Mouse (Mus musculus) MEL (cell line): ENCODE measurements around the gene Aldoart2. TPM values are rescaled to one million over a fixed set of nuclear protein-coding genes. Genes with fewer than 3 reads are reported as not detected.

ENCODE experiments used
- DNase-seq: peaks from one replicate; pipeline ENCODE4 v3.0.0; 2011; ENCODE audit warnings: low read depth, low spot score
- H3K27ac ChIP-seq: 2 replicates; pipeline ENCODE4 v1.5.1; 2012; ENCODE audit warnings: low read depth, mild to moderate bottlenecking, control low read depth, low read length, moderate library complexity; ENCODE audit not compliant: control insufficient read depth
- H3K27me3 ChIP-seq, 2 experiments: fragments of 150-350 bp in 1 of 2; sonication (generic) in 1 of 2; 2 replicates each; pipeline ENCODE4 v1.6.1; 2012; ENCODE audit warnings: low read length in 2 of 2, mild to moderate bottlenecking in 2 of 2, improper control_type of control experiment in 1 of 2, moderate library complexity in 1 of 2; ENCODE audit not compliant: insufficient read depth in 2 of 2, control insufficient read depth in 1 of 2
- H3K36me3 ChIP-seq, 2 experiments: 2 replicates each; pipeline ENCODE4 v1.6.1; 2012 to 2014; ENCODE audit warnings: low read length in 2 of 2, improper control_type of control experiment in 1 of 2, inconsistent platforms in 1 of 2, mild to moderate bottlenecking in 1 of 2; ENCODE audit not compliant: insufficient read depth in 2 of 2, control insufficient read depth in 1 of 2
- H3K4me1 ChIP-seq, 2 experiments: fragments of 150-350 bp in 1 of 2; sonication (generic) in 1 of 2; 2 replicates each; pipeline ENCODE4 v1.6.1; 2012; ENCODE audit warnings: low read length in 2 of 2, improper control_type of control experiment in 1 of 2, mild to moderate bottlenecking in 1 of 2; ENCODE audit not compliant: insufficient read depth in 2 of 2, control insufficient read depth in 1 of 2
- H3K4me3 ChIP-seq, 2 experiments: fragments of 150-350 bp in 1 of 2; sonication (generic) in 1 of 2; 2 replicates each; pipeline ENCODE4 v1.5.1; 2012; ENCODE audit warnings: low read depth in 2 of 2, low read length in 2 of 2, mild to moderate bottlenecking in 2 of 2, moderate library complexity in 2 of 2, control low read depth in 1 of 2, improper control_type of control experiment in 1 of 2; ENCODE audit not compliant: control insufficient read depth in 1 of 2, insufficient read depth in 1 of 2
- H3K79me2 ChIP-seq: 2 replicates; pipeline ENCODE4 v1.6.1; 2012; ENCODE audit warnings: mild to moderate bottlenecking, low read length, moderate library complexity; ENCODE audit not compliant: control insufficient read depth, poor library complexity, insufficient read depth
- H3K9ac ChIP-seq: 2 replicates; pipeline ENCODE4 v1.6.1; 2012; ENCODE audit warnings: low read depth, mild to moderate bottlenecking, control low read depth, low read length, moderate library complexity; ENCODE audit not compliant: control insufficient read depth, poor library complexity, severe bottlenecking
- H3K9me3 ChIP-seq: fragments of 150-350 bp; sonication (generic); replicated peaks from 2 replicates; pipeline ENCODE4 v1.6.1; 2012; ENCODE audit warnings: mild to moderate bottlenecking, low read length, improper control_type of control experiment, moderate library complexity; ENCODE audit not compliant: insufficient read depth
- BHLHE40 ChIP-seq: IDR thresholded peaks from 2 replicates; pipeline ENCODE4 v1.6.1; 2012; ENCODE audit warnings: low read depth, mild to moderate bottlenecking, inconsistent platforms, low read length, improper control_type of control experiment, borderline replicate concordance
- CHD2 ChIP-seq: IDR thresholded peaks from 2 replicates; pipeline ENCODE4 v1.6.1; 2011; ENCODE audit warnings: low read length, improper control_type of control experiment
- CTCF ChIP-seq, 3 experiments: IDR thresholded peaks in 2 of 3; conservative IDR thresholded peaks in 1 of 3; 2 replicates each; pipeline ENCODE4 v1.5.1; 2011 to 2012; ENCODE audit warnings: low read length in 3 of 3, low read depth in 2 of 3, mild to moderate bottlenecking in 2 of 3, improper control_type of control experiment in 1 of 3, inconsistent platforms in 1 of 3, mixed read lengths in 1 of 3, moderate library complexity in 1 of 3; ENCODE audit not compliant: control insufficient read depth in 1 of 3, insufficient read depth in 1 of 3, poor library complexity in 1 of 3, severe bottlenecking in 1 of 3
- E2F4 ChIP-seq: IDR thresholded peaks from 2 replicates; pipeline ENCODE4 v1.6.1; 2011; ENCODE audit warnings: low read depth, low read length, improper control_type of control experiment, borderline replicate concordance
- ELF1 ChIP-seq: IDR thresholded peaks from 2 replicates; pipeline ENCODE4 v1.6.1; 2014; ENCODE audit warnings: low read depth, mild to moderate bottlenecking, inconsistent platforms, low read length, improper control_type of control experiment, moderate library complexity
- HCFC1 ChIP-seq: IDR thresholded peaks from 2 replicates; pipeline ENCODE4 v1.6.1; 2012; ENCODE audit warnings: low read depth, mild to moderate bottlenecking, inconsistent platforms, low read length, improper control_type of control experiment, moderate library complexity
- KAT2A ChIP-seq: conservative IDR thresholded peaks from 2 replicates; pipeline ENCODE4 v1.6.1; 2012; ENCODE audit warnings: low read depth, low read length, improper control_type of control experiment, inconsistent platforms
- MAFK ChIP-seq: IDR thresholded peaks from 2 replicates; pipeline ENCODE4 v1.6.1; 2011; ENCODE audit warnings: low read depth, mild to moderate bottlenecking, low read length, improper control_type of control experiment, borderline replicate concordance
- MAX ChIP-seq: IDR thresholded peaks from 2 replicates; pipeline ENCODE4 v1.6.1; 2011; ENCODE audit warnings: low read length, improper control_type of control experiment
- MEF2A ChIP-seq: IDR thresholded peaks from 2 replicates; pipeline ENCODE4 v1.6.1; 2014; ENCODE audit warnings: low read depth, mild to moderate bottlenecking, inconsistent platforms, low read length, improper control_type of control experiment; ENCODE audit not compliant: poor library complexity, insufficient replicate concordance, severe bottlenecking; ENCODE audit errors: extremely low read depth
- MXI1 ChIP-seq: IDR thresholded peaks from 2 replicates; pipeline ENCODE4 v1.6.1; 2011; ENCODE audit warnings: mild to moderate bottlenecking, low read depth, low read length, improper control_type of control experiment
- NRF1 ChIP-seq: IDR thresholded peaks from 2 replicates; pipeline ENCODE4 v1.6.1; 2014; ENCODE audit warnings: low read depth, mild to moderate bottlenecking, inconsistent platforms, low read length, improper control_type of control experiment, moderate library complexity; ENCODE audit not compliant: poor library complexity, insufficient read depth, severe bottlenecking
- POLR2AphosphoS5 ChIP-seq: IDR thresholded peaks from 2 replicates; pipeline ENCODE4 v1.6.1; 2012; ENCODE audit warnings: low read depth, borderline replicate concordance, mild to moderate bottlenecking, inconsistent platforms, low read length, moderate library complexity, mixed read lengths
- RAD21 ChIP-seq: IDR thresholded peaks from 2 replicates; pipeline ENCODE4 v1.6.1; 2011; ENCODE audit warnings: mild to moderate bottlenecking, low read depth, low read length, improper control_type of control experiment
- TCF12 ChIP-seq: IDR thresholded peaks from 2 replicates; pipeline ENCODE4 v1.6.1; 2014; ENCODE audit warnings: low read depth, mild to moderate bottlenecking, inconsistent platforms, low read length, improper control_type of control experiment, moderate library complexity
- ZC3H11A ChIP-seq: IDR thresholded peaks from 2 replicates; pipeline ENCODE4 v1.6.1; 2012; ENCODE audit warnings: low read depth, mild to moderate bottlenecking, inconsistent platforms, low read length, improper control_type of control experiment
- ZKSCAN1 ChIP-seq: IDR thresholded peaks from 2 replicates; pipeline ENCODE4 v1.6.1; 2012; ENCODE audit warnings: low read depth, mild to moderate bottlenecking, inconsistent platforms, low read length, improper control_type of control experiment, moderate library complexity
- polyA plus RNA-seq, 2 experiments: library from polyadenylated mRNA; stranded (reverse) in 1 of 2; unstranded in 1 of 2; fragments of >175 nt in 1 of 2; fragments of >200 nt in 1 of 2; gene quantifications; 2 replicates each; pipeline versions ENCODE4 v1.2.1 to v1.2.4; 2012; ENCODE audit warnings: low replicate concordance in 2 of 2, low read depth in 1 of 2; ENCODE audit not compliant: insufficient read length in 2 of 2, insufficient read depth in 1 of 2, missing spikeins in 1 of 2
- total RNA-seq: library from RNA; depleted of rRNA; stranded (reverse); fragments of 300-350 nt; gene quantifications from 2 replicates; pipeline ENCODE4 v1.2.3, GENCODE M21; 2012

Gene Aldoart2
- total and polyA plus RNA-seq, 3 experiments: 0.26 TPM; not detected in 2

DNA sequence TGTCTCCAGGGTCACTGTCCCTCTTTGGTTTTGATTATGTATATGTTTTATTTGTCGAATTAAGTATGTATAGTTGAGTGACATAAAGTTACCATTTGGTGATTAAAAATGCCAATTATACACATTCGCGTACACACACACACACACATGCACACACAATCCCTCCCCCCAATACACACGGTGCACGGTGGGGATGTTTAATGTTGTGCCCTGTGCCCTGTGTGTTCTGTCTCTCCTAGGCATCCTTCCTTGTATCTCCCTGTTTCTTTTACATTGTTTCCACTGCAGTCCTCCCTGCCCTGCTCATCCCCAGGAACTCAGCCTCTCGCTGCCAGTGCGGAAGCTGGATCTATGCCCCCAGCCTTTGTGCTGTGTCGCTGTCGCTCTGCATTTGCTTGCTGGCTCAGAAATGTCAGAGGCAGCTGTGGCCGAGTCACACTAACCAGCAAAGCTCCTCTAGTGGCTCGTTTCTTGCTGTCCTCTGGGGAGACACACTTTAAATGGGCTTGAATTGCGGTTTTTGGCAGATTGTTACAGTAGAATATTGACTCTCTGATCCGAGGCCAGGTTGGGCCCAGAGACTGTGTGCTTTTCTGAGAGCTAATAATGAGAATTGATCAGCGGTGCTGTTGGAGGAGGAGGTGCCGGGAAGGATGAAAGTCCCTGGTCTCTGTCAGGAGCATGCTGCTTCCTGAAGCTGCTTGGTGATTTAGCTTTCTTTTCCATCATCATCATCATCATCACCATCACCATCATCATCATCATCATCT is 37.9 kb upstream of the Aldoart2 start:
- TF ChIP-seq RAD21 (no peak), MXI1 (no peak), POLR2AphosphoS5 (no peak), BHLHE40 (no peak), MAFK (no peak), CTCF (IDR thresholded peaks at IDR 0.05 in 2 of 3, conservative IDR thresholded peaks at IDR 0.05 in 1 of 3; ENCODE audit: control insufficient read depth in 1 of 3, insufficient read depth in 1 of 3, low read depth in 2 of 3, low read length in 3 of 3, poor library complexity in 1 of 3, severe bottlenecking in 1 of 3) (no peak), CHD2 (no peak), ZC3H11A (no peak), E2F4 (no peak), HCFC1 (no peak), ELF1 (no peak), ZKSCAN1 (no peak), MAX (no peak), TCF12 (no peak), NRF1 (no peak), KAT2A (no peak)
- H3K9me3 ChIP-seq: no peaks in the 10 kb centered on the region
- H3K36me3 ChIP-seq: no peaks in the 10 kb centered on the region
- DNase-seq: no peak
- H3K79me2 ChIP-seq: no peaks in the 10 kb centered on the region
- no peak overlapping the region for H3K27ac ChIP-seq
- H3K4me3 ChIP-seq: no peak overlapping the region
- H3K4me1 ChIP-seq: 0 out of 4 replicates have a peak, but pooled peaks cover 0 to under 1% of the 10 kb centered on the region in 2 experiments
- H3K9ac ChIP-seq: no peak overlapping the region
- H3K27me3 ChIP-seq: no peaks in the 10 kb centered on the region; a peak in 1 of 4 replicates

DNA sequence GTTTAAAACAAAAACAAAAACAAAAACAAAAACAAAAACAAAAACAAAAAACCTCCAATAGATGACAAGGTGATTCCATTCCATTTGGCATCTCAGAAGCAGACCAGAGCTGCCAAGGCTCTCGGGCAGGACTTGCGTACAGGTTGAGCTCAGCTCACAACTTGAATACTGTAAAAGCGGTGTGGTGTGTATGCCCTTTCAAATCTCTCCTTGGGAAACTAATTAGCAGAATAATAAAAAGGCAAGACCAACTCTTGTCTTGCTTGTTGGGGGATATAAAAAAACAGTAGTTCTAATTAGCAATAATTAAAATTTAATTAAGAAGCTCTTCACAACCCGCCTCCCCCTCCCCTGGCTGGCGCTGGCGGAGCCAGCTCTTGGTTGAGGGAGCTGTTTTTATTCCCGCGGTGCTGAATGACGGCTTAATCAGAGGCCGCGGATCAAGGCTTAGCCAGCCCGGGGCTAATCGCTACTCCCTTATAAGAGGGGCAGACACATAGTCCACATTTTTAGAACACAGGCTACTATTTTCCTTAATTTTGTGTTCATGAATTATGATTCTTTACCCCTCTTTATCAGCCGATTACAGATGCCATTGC is 28.4 kb upstream of the Aldoart2 start:
- TF ChIP-seq MEF2A: no peak
- TF ChIP-seq, all 39 proteins: peak for 0
- Histone ChIP-seq H3K27ac (no peak overlapping the region), H3K36me3 (no peaks in the 10 kb centered on the region), H3K27me3 (peaks cover 2 to 5% of the 10 kb centered on the region in 2 experiments), H3K9me3 (no peaks in the 10 kb centered on the region), H3K79me2 (no peaks in the 10 kb centered on the region), H3K4me1 (0 out of 4 replicates have a peak, but pooled peaks cover 0 to 2% of the 10 kb centered on the region in 2 experiments), H3K9ac (no peak overlapping the region), H3K4me3 (no peak overlapping the region)
- no peak for DNase-seq
